Mouse (Mus musculus) brain, adult 2 months (tissue): ENCODE measurements around the gene Obox7.
"Not testable (repeated sequence)": the region's sequence is repeated elsewhere in the genome, so short reads cannot be mapped to it uniquely, and the experiment has no call there.

Experiments
- DNase-seq: peaks from one replicate; pipeline ENCODE4 v3.0.0; 2011; ENCODE audit warnings: low read depth, low spot score

Gene Obox7

GRCm38 (mm10) chr7:14659196-14659595, at the start of gene Obox7:
Obox7 (plus strand) TSS chr7:14659496.
- not testable (repeated sequence) for DNase-seq

GRCm38 (mm10) chr7:14622556-14623542, 36.4 kb upstream of the Obox7 start:
- peak; percentile 6 for DNase-seq
